Mouse (Mus musculus): ENCODE results near the gene Copg2.

The Copg2 gene

GRCm38 (mm10) chr6:30734988-30735727 is 161.4 kb downstream of the Copg2 start:
- no peak for DNase-seq (ENCODE audit: low spot score)

- DNase-seq (ENCODE audit: low spot score), result no peak
Observed at GRCm38 (mm10) chr6:30734465-30734864, 162.1 kb downstream of the Copg2 start.

GRCm38 (mm10) chr6:30732571-30733130 is 163.9 kb downstream of the Copg2 start:
- no peak for DNase-seq (ENCODE audit: low spot score)

- no peak for DNase-seq (ENCODE audit: low spot score)
Observed at GRCm38 (mm10) chr6:30730301-30730971, 166.2 kb downstream of the Copg2 start.

- no peak for DNase-seq (ENCODE audit: low spot score)
Observed at GRCm38 (mm10) chr6:30723331-30723730, 173.3 kb downstream of the Copg2 start, which contains the start of gene Mest. Gene Mest (plus strand): TSS chr6:30723547.

GRCm38 (mm10) chr6:30722385-30723164 is 174.0 kb downstream of the Copg2 start:
- no peak for DNase-seq (ENCODE audit: low spot score)

GRCm38 (mm10) chr6:30716796-30717195 is 179.8 kb downstream of the Copg2 start:
- DNase-seq (ENCODE audit: low spot score), result no peak

- DNase-seq (ENCODE audit: low spot score), result no peak
Observed at GRCm38 (mm10) chr6:30714891-30715471, 181.6 kb downstream of the Copg2 start.

- DNase-seq (ENCODE audit: low spot score), result no peak
Observed at GRCm38 (mm10) chr6:30713896-30714295, 182.7 kb downstream of the Copg2 start.

- no peak for DNase-seq (ENCODE audit: low spot score)
Observed at GRCm38 (mm10) chr6:30713455-30713854, 183.1 kb downstream of the Copg2 start.

GRCm38 (mm10) chr6:30712484-30712883 is 184.1 kb downstream of the Copg2 start:
- DNase-seq (ENCODE audit: low spot score), result no peak

GRCm38 (mm10) chr6:30711365-30711763 is 185.2 kb downstream of the Copg2 start:
- DNase-seq (ENCODE audit: low spot score), result no peak

- DNase-seq (ENCODE audit: low spot score), result no peak
Observed at GRCm38 (mm10) chr6:30710371-30711364, 185.9 kb downstream of the Copg2 start.

GRCm38 (mm10) chr6:30709115-30709514 is 187.5 kb downstream of the Copg2 start:
- no peak for DNase-seq (ENCODE audit: low spot score)

GRCm38 (mm10) chr6:30703977-30704602 is 192.5 kb downstream of the Copg2 start:
- no peak for DNase-seq (ENCODE audit: low spot score)

GRCm38 (mm10) chr6:30703476-30703875 is 193.1 kb downstream of the Copg2 start:
- DNase-seq (ENCODE audit: low spot score), result no peak

GRCm38 (mm10) chr6:30702881-30703280 is 193.7 kb downstream of the Copg2 start:
- DNase-seq (ENCODE audit: low spot score), result no peak

GRCm38 (mm10) chr6:30700182-30700581 is 196.4 kb downstream of the Copg2 start:
- no peak for DNase-seq (ENCODE audit: low spot score)

GRCm38 (mm10) chr6:30698036-30698435 is 198.6 kb downstream of the Copg2 start:
- DNase-seq (ENCODE audit: low spot score), result peak; percentile 13

Measured in urinary bladder, postnatal 14 days (tissue).